Mouse (Mus musculus) kidney, embryonic 15.5 days (tissue): ENCODE data around the gene Sft2d1. TPM values are rescaled to one million over a fixed set of nuclear protein-coding genes. Genes with fewer than 3 reads are reported as not detected.

Experiments
- ATAC-seq: fragments of 200-750 bp; cut with Nextera tagmentation; replicated peaks from 2 replicates; pipeline ENCODE4 v1.8.0; 2017; ENCODE audit warnings: moderate TSS enrichment; ENCODE audit not compliant: low FRiP score
- H3K27ac ChIP-seq: fragments of 300-500 bp; sonication (generic); 2 replicates; pipeline ENCODE4 v1.5.1; 2015; ENCODE audit warnings: mild to moderate bottlenecking, inconsistent platforms
- H3K27me3 ChIP-seq: fragments of 300-500 bp; sonication (generic); 2 replicates; pipeline ENCODE4 v1.6.1; 2015; ENCODE audit warnings: inconsistent platforms
- H3K36me3 ChIP-seq: fragments of 300-500 bp; sonication (generic); 2 replicates; pipeline ENCODE4 v1.6.1; 2015; ENCODE audit warnings: inconsistent platforms
- H3K4me1 ChIP-seq: fragments of 300-500 bp; sonication (generic); 2 replicates; pipeline ENCODE4 v1.6.1; 2015; ENCODE audit warnings: inconsistent platforms
- H3K4me2 ChIP-seq: fragments of 300-500 bp; sonication (generic); 2 replicates; pipeline ENCODE4 v1.6.1; 2015; ENCODE audit warnings: moderate library complexity, mild to moderate bottlenecking, inconsistent platforms
- H3K4me3 ChIP-seq: fragments of 300-500 bp; sonication (generic); replicated peaks from 2 replicates; pipeline ENCODE4 v1.5.1; 2015; ENCODE audit warnings: mild to moderate bottlenecking, inconsistent platforms
- H3K9ac ChIP-seq: fragments of 300-500 bp; sonication (generic); 2 replicates; pipeline ENCODE4 v1.6.1; 2015; ENCODE audit warnings: mild to moderate bottlenecking, inconsistent platforms
- H3K9me3 ChIP-seq: fragments of 300-500 bp; sonication (generic); replicated peaks from 2 replicates; pipeline ENCODE4 v1.6.1; 2016; ENCODE audit warnings: inconsistent platforms
- WGBS: fragments of 180-500 bp; shearing (Covaris S2); methylation state at CpG from one replicate; pipeline ENCODE4 v1.1.7; 2015; ENCODE audit warnings: mixed read lengths; 5-methylcytosine and 5-hydroxymethylcytosine counted together
- polyA plus RNA-seq: library from polyadenylated mRNA; unstranded; fragments of >200 nt; fragmentation: Nextera tagmentation; extraction: Ambion mirVana; gene quantifications from 2 replicates; pipeline ENCODE4 v1.2.1, GENCODE M21; 2015

Sft2d1 gene
- polyA plus RNA-seq, 1 experiment from 2014 or later: 77.8 TPM

DNA sequence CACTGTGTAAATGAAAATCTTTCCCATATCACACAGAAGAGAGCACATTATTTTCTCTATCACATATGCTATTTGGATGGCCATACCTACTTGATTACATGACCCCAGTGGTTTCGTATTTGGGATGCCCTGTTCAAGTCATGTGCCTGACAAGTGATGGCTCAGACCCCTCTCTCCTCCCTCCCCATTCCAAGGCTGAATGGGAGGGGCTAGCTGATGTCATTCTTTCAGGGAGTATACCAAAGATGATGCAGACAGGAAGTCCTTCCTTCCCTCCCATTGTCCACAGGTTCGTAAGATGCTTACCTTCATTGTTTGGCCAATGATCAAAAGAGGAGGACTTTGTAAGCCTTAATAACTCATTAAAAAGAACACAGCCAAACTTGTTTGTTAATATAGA lies 58.3 kb downstream of the Sft2d1 start:
- no peak overlapping the region for H3K4me3 ChIP-seq
- no peaks in the 10 kb centered on the region for H3K9me3 ChIP-seq
- peaks cover 32% of the 10 kb centered on the region for H3K4me1 ChIP-seq
- H3K27me3 ChIP-seq: 0 out of 2 replicates have a peak, but pooled peaks cover 3% of the 10 kb centered on the region
- H3K27ac ChIP-seq: no peak overlapping the region
- no peak overlapping the region for H3K4me2 ChIP-seq
- H3K9ac ChIP-seq: no peak overlapping the region
- WGBS: 76% methylated on average over 2 of the region's 2 CpGs
- H3K36me3 ChIP-seq: no peaks in the 10 kb centered on the region
- no peak for ATAC-seq

GRCm38 (mm10) chr17:8370634-8371229 lies 59.8 kb downstream of the Sft2d1 start:
- Histone ChIP-seq H3K27ac (no peak overlapping the region), H3K27me3 (0 out of 2 replicates have a peak, but pooled peaks cover 3% of the 10 kb centered on the region), H3K9ac (no peak overlapping the region), H3K4me1 (peaks cover 32% of the 10 kb centered on the region), H3K4me3 (no peak overlapping the region), H3K36me3 (no peaks in the 10 kb centered on the region), H3K9me3 (no peaks in the 10 kb centered on the region), H3K4me2 (no peak overlapping the region)
- WGBS: 31% methylated on average over 13 of the region's 13 CpGs
- no peak for ATAC-seq

GRCm38 (mm10) chr17:8371834-8372233 lies 60.9 kb downstream of the Sft2d1 start:
- ATAC-seq: peak; percentile 91
- WGBS: 0% methylated on average over 7 of the region's 7 CpGs
- peak overlapping the region; percentile 29 for H3K9ac ChIP-seq

GRCm38 (mm10) chr17:8372286-8373046 lies 61.6 kb downstream of the Sft2d1 start:
- H3K9me3 ChIP-seq: no peaks in the 10 kb centered on the region
- peak; percentile 50 for ATAC-seq
- H3K27ac ChIP-seq: peak overlapping the region; percentile 90
- peak overlapping the region; percentile 31 for H3K4me3 ChIP-seq
- H3K4me2 ChIP-seq: peak overlapping the region; percentile 66
- H3K27me3 ChIP-seq: 0 out of 2 replicates have a peak, but pooled peaks cover 3% of the 10 kb centered on the region
- WGBS: 1% methylated on average over 18 of the region's 18 CpGs
- no peaks in the 10 kb centered on the region for H3K36me3 ChIP-seq
- peak overlapping the region; percentile 29 for H3K9ac ChIP-seq
- peaks cover 30% of the 10 kb centered on the region for H3K4me1 ChIP-seq

More at GRCm38 (mm10) chr17:8371834-8372233, 60.9 kb downstream of the Sft2d1 start:
- peak overlapping the region; percentile 66 for H3K4me2 ChIP-seq
- H3K36me3 ChIP-seq: no peaks in the 10 kb centered on the region
- H3K27me3 ChIP-seq: 0 out of 2 replicates have a peak, but pooled peaks cover 3% of the 10 kb centered on the region
- peak overlapping the region; percentile 31 for H3K4me3 ChIP-seq
- peak overlapping the region; percentile 90 for H3K27ac ChIP-seq
- H3K4me1 ChIP-seq: peaks cover 32% of the 10 kb centered on the region
- H3K9me3 ChIP-seq: no peaks in the 10 kb centered on the region

Other genes with a start within 250 kb of the Sft2d1 start
- 0.26 and 0.57 TPM in 2 replicates for gene Gm49673, start 163.3 kb upstream of the Sft2d1 start, polyA plus RNA-seq
- gene Rnaset2a, start 163.0 kb upstream of the Sft2d1 start, polyA plus RNA-seq: 43.8 and 45.0 TPM in 2 replicates
- gene Fgfr1op, start 145.6 kb upstream of the Sft2d1 start, polyA plus RNA-seq: 38.7 and 42.0 TPM in 2 replicates
- not detected in 2 replicates for gene Ccr6, start 75.1 kb upstream of the Sft2d1 start, polyA plus RNA-seq
- 165 and 179 TPM in 2 replicates for gene Mpc1, start 28.2 kb upstream of the Sft2d1 start, polyA plus RNA-seq
- gene Prr18, start 26.4 kb downstream of the Sft2d1 start, polyA plus RNA-seq: 0.30 and 0.42 TPM in 2 replicates
- 0.26 and 0.66 TPM in 2 replicates for gene T2, start 44.9 kb downstream of the Sft2d1 start, polyA plus RNA-seq
- gene T, start 123.3 kb downstream of the Sft2d1 start, polyA plus RNA-seq: 0.19 and 0.42 TPM in 2 replicates
- gene Pde10a, start 214.3 kb downstream of the Sft2d1 start, polyA plus RNA-seq: 2.2 and 2.3 TPM in 2 replicates